Mouse (Mus musculus): Measurements from ENCODE around the gene Irx6. TPM values are rescaled to one million over a fixed set of nuclear protein-coding genes. Genes with fewer than 3 reads are reported as not detected.

Gene Irx6
- polyA plus RNA-seq, 1 experiment from 2014 or later: not detected

GRCm38 (mm10) chr8:92717418-92717817 lies 43.3 kb downstream of the Irx6 start:
- TF ChIP-seq CTCF (IDR thresholded peaks at IDR 0.05; ENCODE audit: low read depth): no peak
- no peak for TF ChIP-seq EP300 (IDR thresholded peaks at IDR 0.05; ENCODE audit: low read depth)
- H3K36me3 ChIP-seq (replicated peaks; ENCODE audit: insufficient read depth, low read length): no peaks in the 10 kb centered on the region
- WGBS (ENCODE audit: insufficient replicate concordance): 53% methylated on average over 4 of the region's 4 CpGs
- no peaks in the 10 kb centered on the region for H3K9me3 ChIP-seq (ENCODE audit: low read length)
- H3K27ac ChIP-seq (ENCODE audit: low read depth): no peak overlapping the region
- no peak overlapping the region for H3K4me3 ChIP-seq (ENCODE audit: low read depth, low read length)
- no peaks in the 10 kb centered on the region for H3K27me3 ChIP-seq (ENCODE audit: insufficient read depth, low read length)
- no peak for DNase-seq
- ATAC-seq: no peak
- no peak overlapping the region for H3K4me2 ChIP-seq (ENCODE audit: low read depth, low read length)
- no peaks in the 10 kb centered on the region for H3K4me1 ChIP-seq (ENCODE audit: insufficient read depth)
- no peak overlapping the region for H3K9ac ChIP-seq (replicated peaks)

DNA sequence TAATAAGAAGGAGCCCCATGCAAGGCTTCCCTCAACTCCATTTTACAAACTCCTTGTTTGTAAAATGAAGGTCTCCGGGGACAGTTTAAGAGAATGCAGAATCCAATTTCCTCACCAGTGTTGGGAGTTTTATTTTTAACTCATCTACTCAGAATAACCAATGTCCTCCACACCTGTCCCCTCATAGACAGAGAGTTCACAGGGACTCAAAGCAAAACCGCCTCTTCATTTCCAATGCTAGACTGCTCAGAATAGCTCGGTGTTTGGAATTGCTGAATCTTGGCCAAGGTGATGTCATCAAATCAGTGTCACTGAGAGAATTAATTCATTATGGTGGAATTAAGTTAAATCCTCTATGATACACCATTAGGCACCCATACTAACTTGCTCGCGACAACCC lies 44.0 kb downstream of the Irx6 start:
- Histone ChIP-seq H3K27me3 (ENCODE audit: insufficient read depth, low read length) (no peaks in the 10 kb centered on the region), H3K9ac (replicated peaks) (no peak overlapping the region), H3K9me3 (ENCODE audit: low read length) (no peaks in the 10 kb centered on the region), H3K4me2 (ENCODE audit: low read depth, low read length) (no peak overlapping the region), H3K4me1 (ENCODE audit: insufficient read depth) (no peaks in the 10 kb centered on the region), H3K36me3 (replicated peaks; ENCODE audit: insufficient read depth, low read length) (no peaks in the 10 kb centered on the region), H3K4me3 (ENCODE audit: low read depth, low read length) (no peak overlapping the region), H3K27ac (ENCODE audit: low read depth) (no peak overlapping the region)
- TF ChIP-seq CTCF (IDR thresholded peaks at IDR 0.05; ENCODE audit: low read depth): no peak
- TF ChIP-seq EP300 (IDR thresholded peaks at IDR 0.05; ENCODE audit: low read depth): no peak
- DNase-seq (no peak), ATAC-seq (no peak)
- WGBS (ENCODE audit: insufficient replicate concordance): 83% methylated on average over 5 of the region's 5 CpGs

GRCm38 (mm10) chr8:92721266-92721935 lies 47.3 kb downstream of the Irx6 start:
- no peak overlapping the region for H3K4me2 ChIP-seq (ENCODE audit: low read depth, low read length)
- no peaks in the 10 kb centered on the region for H3K9me3 ChIP-seq (ENCODE audit: low read length)
- no peak overlapping the region for H3K27ac ChIP-seq (ENCODE audit: low read depth)
- TF ChIP-seq EP300 (IDR thresholded peaks at IDR 0.05; ENCODE audit: low read depth) (no peak), CTCF (IDR thresholded peaks at IDR 0.05; ENCODE audit: low read depth) (peak; percentile 41)
- H3K4me3 ChIP-seq (ENCODE audit: low read depth, low read length): no peak overlapping the region
- H3K36me3 ChIP-seq (replicated peaks; ENCODE audit: insufficient read depth, low read length): no peaks in the 10 kb centered on the region
- no peaks in the 10 kb centered on the region for H3K27me3 ChIP-seq (ENCODE audit: insufficient read depth, low read length)
- DNase-seq (no peak), ATAC-seq (no peak)
- WGBS (ENCODE audit: insufficient replicate concordance): 32% methylated on average over 12 of the region's 12 CpGs
- no peaks in the 10 kb centered on the region for H3K4me1 ChIP-seq (ENCODE audit: insufficient read depth)
- no peak overlapping the region for H3K9ac ChIP-seq (replicated peaks)

DNA sequence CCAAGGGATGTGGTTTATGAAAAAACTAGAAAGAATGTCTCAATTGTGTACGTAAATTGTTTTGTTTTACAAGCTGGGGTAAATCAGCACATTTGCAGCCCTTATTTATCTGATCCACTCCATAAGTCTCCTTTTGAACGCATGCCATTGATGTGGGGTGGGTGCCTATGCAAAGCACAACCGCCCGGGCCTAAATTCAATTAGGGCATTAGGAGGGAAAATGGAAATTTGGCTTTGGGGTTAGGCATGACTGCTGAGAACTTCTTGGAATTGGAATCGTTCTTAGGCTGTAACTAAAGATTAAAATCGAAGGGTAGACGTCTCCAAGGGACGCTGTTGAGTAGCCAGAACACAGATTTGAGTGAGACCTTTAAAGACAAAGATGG lies 47.8 kb downstream of the Irx6 start:
- no peaks in the 10 kb centered on the region for H3K27me3 ChIP-seq (ENCODE audit: insufficient read depth, low read length)
- no peak overlapping the region for H3K9ac ChIP-seq (replicated peaks)
- H3K36me3 ChIP-seq (replicated peaks; ENCODE audit: insufficient read depth, low read length): no peaks in the 10 kb centered on the region
- no peak overlapping the region for H3K4me3 ChIP-seq (ENCODE audit: low read depth, low read length)
- TF ChIP-seq EP300 (IDR thresholded peaks at IDR 0.05; ENCODE audit: low read depth) (no peak), CTCF (IDR thresholded peaks at IDR 0.05; ENCODE audit: low read depth) (no peak)
- H3K4me1 ChIP-seq (ENCODE audit: insufficient read depth): no peaks in the 10 kb centered on the region
- H3K4me2 ChIP-seq (ENCODE audit: low read depth, low read length): no peak overlapping the region
- no peaks in the 10 kb centered on the region for H3K9me3 ChIP-seq (ENCODE audit: low read length)
- H3K27ac ChIP-seq (ENCODE audit: low read depth): no peak overlapping the region
- no peak for DNase-seq
- WGBS (ENCODE audit: insufficient replicate concordance): 76% methylated on average over 8 of the region's 8 CpGs
- no peak for ATAC-seq

- WGBS (ENCODE audit: insufficient replicate concordance): 72% methylated on average over 6 of the region's 6 CpGs
- no peak for TF ChIP-seq CTCF (IDR thresholded peaks at IDR 0.05; ENCODE audit: low read depth)
- TF ChIP-seq EP300 (IDR thresholded peaks at IDR 0.05; ENCODE audit: low read depth): no peak
- DNase-seq (no peak), ATAC-seq (no peak)
- Histone ChIP-seq H3K27me3 (ENCODE audit: insufficient read depth, low read length) (no peaks in the 10 kb centered on the region), H3K4me2 (ENCODE audit: low read depth, low read length) (no peak overlapping the region), H3K27ac (ENCODE audit: low read depth) (no peak overlapping the region), H3K36me3 (replicated peaks; ENCODE audit: insufficient read depth, low read length) (no peaks in the 10 kb centered on the region), H3K4me3 (ENCODE audit: low read depth, low read length) (no peak overlapping the region), H3K9ac (replicated peaks) (no peak overlapping the region), H3K4me1 (ENCODE audit: insufficient read depth) (no peaks in the 10 kb centered on the region), H3K9me3 (ENCODE audit: low read length) (no peaks in the 10 kb centered on the region)
Observed at GRCm38 (mm10) chr8:92723320-92723719, 49.2 kb downstream of the Irx6 start.

DNA sequence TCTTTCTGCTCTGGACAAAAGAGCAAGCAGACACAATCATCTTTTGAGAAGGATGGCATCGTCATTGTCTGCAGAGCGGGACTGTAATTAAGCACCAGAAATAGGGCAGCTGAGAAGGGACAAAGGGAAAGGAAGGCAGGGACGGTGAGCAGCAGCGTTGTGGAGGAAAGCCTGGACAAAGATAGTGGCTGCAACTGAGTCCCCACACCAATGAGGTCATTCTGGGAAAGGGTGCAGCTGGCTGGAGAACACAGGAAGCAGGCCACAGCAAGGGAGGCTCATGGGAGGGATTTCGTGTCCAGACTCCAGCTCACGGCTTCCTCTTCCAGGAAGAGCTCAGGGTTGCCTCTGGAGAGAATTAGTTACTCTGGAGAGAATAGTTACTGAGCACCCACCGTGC lies 49.9 kb downstream of the Irx6 start:
- no peak overlapping the region for H3K9ac ChIP-seq (replicated peaks)
- DNase-seq (no peak), ATAC-seq (no peak)
- H3K4me1 ChIP-seq (ENCODE audit: insufficient read depth): no peaks in the 10 kb centered on the region
- TF ChIP-seq EP300 (IDR thresholded peaks at IDR 0.05; ENCODE audit: low read depth): no peak
- no peak for TF ChIP-seq CTCF (IDR thresholded peaks at IDR 0.05; ENCODE audit: low read depth)
- H3K9me3 ChIP-seq (ENCODE audit: low read length): no peaks in the 10 kb centered on the region
- no peak overlapping the region for H3K4me3 ChIP-seq (ENCODE audit: low read depth, low read length)
- H3K27ac ChIP-seq (ENCODE audit: low read depth): no peak overlapping the region
- H3K4me2 ChIP-seq (ENCODE audit: low read depth, low read length): no peak overlapping the region
- H3K27me3 ChIP-seq (ENCODE audit: insufficient read depth, low read length): no peaks in the 10 kb centered on the region
- WGBS (ENCODE audit: insufficient replicate concordance): 49% methylated on average over 7 of the region's 7 CpGs
- no peaks in the 10 kb centered on the region for H3K36me3 ChIP-seq (replicated peaks; ENCODE audit: insufficient read depth, low read length)

All from liver, postnatal 0 days (tissue).